Mouse (Mus musculus) G1E (cell line): ENCODE measurements around the gene Itga1.

Experiments used
- CTCF ChIP-seq: IDR thresholded peaks from 2 replicates; pipeline ENCODE4 v1.5.1; 2012; ENCODE audit warnings: low read depth, low read length, inconsistent platforms, mixed read lengths
- GATA2 ChIP-seq: IDR thresholded peaks from 2 replicates; pipeline ENCODE4 v1.6.1; 2012; ENCODE audit warnings: low read depth, low read length, inconsistent platforms, borderline replicate concordance
- POLR2AphosphoS5 ChIP-seq: IDR thresholded peaks from 2 replicates; pipeline ENCODE4 v1.6.1; 2012; ENCODE audit warnings: low read depth, low read length, inconsistent platforms; ENCODE audit not compliant: insufficient replicate concordance

DNA sequence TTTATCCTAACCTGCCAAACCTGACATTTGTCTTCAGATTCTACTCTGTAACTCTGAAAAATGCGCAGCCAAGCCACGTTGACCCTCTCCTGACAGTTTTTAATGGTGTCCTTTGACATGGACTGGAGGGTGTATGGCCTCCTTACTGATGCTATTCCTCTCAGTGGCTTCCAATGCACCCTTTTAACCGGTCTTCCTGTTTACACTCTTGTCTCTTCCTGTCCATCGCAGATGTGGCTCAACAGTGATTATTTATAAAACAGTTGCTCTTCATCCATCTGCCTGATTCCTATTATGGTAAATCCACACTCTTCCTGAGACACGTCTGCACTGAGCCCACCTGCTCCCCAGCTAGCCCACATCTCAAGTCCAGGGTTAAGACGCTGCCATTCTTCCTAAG, 15.8 kb downstream of the Itga1 start:
- no peak for TF ChIP-seq POLR2AphosphoS5
- no peak for TF ChIP-seq CTCF
- TF ChIP-seq GATA2 = no peak
